Mouse (Mus musculus) spleen, postnatal 36 days (tissue): Measurements from ENCODE around the gene Pip4p1.
A peak's percentile ranks its signal among the peaks of the same experiment; 100 is the strongest.
"Not testable (repeated sequence)": the region's sequence is repeated elsewhere in the genome, so short reads cannot be mapped to it uniquely, and the experiment has no call there.

Experiments used
- DNase-seq, 2 experiments: peaks; one replicate each; pipeline ENCODE4 v3.0.0; 2022; ENCODE audit warnings: low spot score in 2 of 2, mixed read lengths in 1 of 2

Pip4p1 gene

DNA sequence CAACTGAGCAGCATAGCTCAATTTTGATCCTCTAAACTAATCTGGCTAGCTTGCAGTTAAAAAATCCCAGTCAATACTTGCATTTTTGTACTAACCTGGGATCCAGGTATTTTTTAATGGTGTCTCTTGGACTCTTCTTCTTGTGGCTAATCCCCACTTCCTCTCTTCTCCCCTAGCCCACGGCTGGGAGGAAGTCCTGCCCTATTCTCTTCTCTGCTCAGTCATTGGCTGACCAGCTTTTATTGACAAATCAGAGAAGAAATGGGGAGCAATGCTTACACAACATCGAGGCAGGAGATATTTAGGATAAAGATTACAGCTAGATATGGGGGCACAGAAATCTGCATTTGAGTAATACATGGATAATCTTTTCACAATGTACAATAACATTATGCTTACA is 8.3 kb upstream of the Pip4p1 start:
- DNase-seq: peak in 1 of 2 experiments; percentile 43

GRCm38 (mm10) chr14:50938119-50938908 is 7.7 kb upstream of the Pip4p1 start:
- DNase-seq: no peak

GRCm38 (mm10) chr14:50936649-50937048 is 6.0 kb upstream of the Pip4p1 start:
- DNase-seq: no peak

DNA sequence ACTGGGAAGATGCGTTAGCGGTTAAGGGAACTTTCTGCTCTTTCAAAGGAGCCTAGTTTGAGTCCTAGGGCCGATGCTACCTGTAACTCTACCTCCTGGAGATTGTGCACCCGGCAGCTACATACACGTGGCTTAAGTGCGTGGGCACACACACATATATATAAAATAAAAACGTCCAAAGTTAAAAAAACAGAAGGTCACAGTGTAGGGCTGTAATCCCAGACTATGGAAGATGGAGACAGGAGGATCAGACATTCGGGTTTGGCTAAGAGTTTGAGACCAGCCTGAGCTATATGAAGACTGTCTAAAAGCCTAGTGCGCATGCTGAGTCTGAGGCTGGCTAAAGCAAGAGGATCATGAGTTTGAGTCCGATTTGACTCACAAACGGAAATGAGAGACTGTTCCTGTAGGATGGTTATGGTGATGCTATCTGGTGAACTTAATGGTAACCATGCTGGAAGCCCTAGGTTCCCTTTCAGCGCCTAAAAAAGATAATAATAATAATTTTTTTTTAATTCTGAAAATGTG is 901 bp upstream of the Pip4p1 start:
- DNase-seq: no peak

DNA sequence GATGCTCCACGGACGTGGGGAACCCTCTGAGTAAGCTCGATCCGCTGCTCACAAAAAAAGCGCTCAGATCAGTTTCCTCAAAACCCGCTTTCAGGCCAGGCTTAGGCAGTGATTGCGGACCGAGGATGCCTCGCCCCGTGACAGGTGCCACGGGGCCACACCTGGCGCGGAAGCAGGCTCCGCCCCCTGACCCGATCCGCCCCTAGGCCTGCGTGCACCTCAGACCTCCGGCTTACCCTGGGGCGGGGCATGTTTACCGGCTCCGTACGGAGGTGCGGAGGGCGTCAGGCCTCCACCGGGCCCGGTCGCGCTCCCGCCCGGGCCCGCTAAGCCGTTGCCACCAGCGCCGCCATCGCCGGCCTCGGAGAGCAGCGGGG is 291 bp downstream of the Pip4p1 start:
- DNase-seq: peak; percentile 73 to 79

DNA sequence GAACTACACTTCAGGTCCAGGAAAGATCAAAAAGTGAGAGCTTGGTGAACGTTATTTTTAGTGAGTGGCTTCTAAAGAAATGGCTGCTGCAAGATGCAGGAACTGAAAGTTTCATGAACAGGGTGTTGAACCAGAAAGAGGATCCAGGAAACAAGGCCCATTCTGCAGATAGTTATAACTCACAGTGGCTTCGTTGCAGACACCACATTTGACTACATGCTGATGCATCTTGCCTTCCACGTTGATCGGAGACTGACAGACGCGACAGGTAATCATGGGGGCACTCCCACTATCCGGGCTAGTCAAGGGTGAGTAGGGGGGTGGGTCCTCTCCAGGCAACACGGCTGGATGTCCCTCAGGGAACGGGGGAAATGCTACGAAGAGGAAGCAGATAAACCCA is 705 bp downstream of the Pip4p1 start:
- DNase-seq: peak; percentile 66 to 75

DNA sequence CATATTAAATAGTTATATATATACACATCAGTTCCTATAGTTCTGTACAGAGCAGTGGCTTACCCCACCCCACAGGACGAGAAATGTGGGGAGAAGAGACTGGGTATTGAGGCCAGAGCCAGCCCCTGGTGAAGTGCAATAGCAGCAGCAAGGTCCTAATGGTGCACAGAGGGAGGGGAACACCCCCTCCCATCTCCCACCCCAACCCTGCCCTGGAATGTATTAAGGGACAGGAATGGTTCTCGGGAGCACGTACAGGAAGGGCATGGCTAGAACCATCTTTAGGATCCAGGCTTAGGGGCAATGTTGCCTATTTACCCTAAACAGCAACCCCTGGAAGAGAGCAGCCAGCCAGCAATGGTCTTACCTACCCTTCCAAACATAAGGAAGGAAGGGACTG is 3.3 kb downstream of the Pip4p1 start:
- no peak for DNase-seq

GRCm38 (mm10) chr14:50925111-50925920 is 5.3 kb downstream of the Pip4p1 start:
- DNase-seq: no peak

GRCm38 (mm10) chr14:50924281-50925064 is 6.2 kb downstream of the Pip4p1 start, which contains the start of the genes Osgep and Apex1:
TSS of gene Osgep (minus strand) at chr14:50924893.
TSS of gene Apex1 (plus strand) at chr14:50924968.
- DNase-seq: peak; percentile 95 to 96

DNA sequence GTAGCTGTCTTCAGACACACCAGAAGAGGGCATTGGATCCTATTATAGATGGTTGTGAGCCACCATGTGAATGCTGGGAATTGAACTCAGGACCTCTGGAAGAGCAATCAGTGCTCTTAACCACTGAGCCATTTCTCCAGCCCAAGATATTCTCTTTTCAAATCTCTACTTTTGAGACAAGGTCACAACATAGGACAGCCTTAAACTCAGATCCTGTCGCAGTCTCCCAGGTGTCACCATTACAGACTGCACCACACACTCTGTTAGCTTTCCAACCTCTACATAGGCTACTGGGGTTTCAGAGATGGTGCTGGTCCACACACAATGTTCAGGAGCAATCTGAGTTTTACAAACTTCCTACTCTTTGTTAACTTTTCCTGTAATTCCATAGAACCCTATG is 7.2 kb downstream of the Pip4p1 start:
- DNase-seq: not testable (repeated sequence)

DNA sequence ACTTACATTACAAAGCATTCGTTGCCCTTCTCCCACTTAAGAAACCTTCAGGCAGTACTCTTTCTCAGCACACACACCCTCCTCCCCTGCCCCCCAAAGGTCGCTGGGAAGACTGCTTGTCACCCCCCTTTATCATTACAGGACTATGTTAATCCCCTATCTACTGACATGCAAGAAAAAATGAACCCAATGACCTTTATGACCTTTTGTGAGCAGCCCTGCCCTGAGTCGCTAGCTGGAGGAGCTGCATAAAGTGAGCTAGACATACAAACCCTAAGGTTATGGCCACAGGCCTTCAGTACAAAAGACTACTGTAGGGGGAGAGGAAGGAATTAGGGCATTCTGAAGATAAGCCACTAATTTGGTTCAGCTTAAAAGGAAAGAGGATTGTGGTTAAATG is 19.3 kb downstream of the Pip4p1 start:
- no peak for DNase-seq

GRCm38 (mm10) chr14:50908126-50908525 is 22.5 kb downstream of the Pip4p1 start:
- DNase-seq: no peak

GRCm38 (mm10) chr14:50905327-50905726 is 25.3 kb downstream of the Pip4p1 start:
- DNase-seq: not testable (repeated sequence)

GRCm38 (mm10) chr14:50904828-50905129 is 25.9 kb downstream of the Pip4p1 start:
- DNase-seq: no peak

- DNase-seq: no peak
Observed at GRCm38 (mm10) chr14:50903973-50904827, 26.5 kb downstream of the Pip4p1 start.

DNA sequence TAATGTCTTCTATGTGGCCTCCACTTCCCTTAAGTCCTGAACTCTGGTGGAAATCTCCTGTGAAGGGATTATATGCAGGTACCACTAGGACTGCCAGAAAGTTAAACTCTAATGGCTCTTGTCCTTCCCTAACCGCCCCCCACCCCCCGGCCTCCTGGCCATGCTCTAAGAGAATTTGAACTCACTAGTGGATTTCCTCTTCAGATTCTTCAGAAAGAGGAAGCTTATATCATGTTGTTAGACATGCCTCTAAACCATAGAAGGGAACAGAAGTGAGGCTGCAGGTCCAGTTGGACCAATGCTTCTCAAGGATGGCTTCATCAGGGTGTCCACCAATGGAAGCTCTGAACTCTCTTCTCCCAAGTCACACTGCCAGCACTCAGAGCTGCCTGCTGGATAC is 32.7 kb downstream of the Pip4p1 start:
- not testable (repeated sequence) for DNase-seq

DNA sequence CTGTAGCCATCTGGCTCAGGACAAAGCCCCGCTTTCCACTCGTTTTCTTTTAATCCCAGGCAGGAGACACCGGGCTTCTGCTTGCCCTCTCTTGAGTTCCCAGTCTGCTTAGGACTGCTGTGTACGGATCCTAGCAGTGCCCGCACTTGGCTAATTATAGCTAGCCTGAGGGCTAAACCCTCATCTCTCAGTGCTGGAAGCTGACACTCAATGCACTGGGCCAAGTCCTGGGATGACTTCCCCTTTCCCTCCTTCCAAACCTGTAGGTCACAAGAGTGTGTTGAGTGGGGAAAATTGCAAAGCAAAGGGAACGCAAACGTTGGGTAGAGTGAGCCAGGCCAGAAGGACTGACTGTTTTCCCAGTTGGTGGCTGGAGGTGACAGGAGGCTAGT is 33.3 kb downstream of the Pip4p1 start, which contains the start of gene Klhl33:
Klhl33 (minus strand) TSS at position 134 of the 392 bp plus-strand sequence.
- no peak for DNase-seq

DNA sequence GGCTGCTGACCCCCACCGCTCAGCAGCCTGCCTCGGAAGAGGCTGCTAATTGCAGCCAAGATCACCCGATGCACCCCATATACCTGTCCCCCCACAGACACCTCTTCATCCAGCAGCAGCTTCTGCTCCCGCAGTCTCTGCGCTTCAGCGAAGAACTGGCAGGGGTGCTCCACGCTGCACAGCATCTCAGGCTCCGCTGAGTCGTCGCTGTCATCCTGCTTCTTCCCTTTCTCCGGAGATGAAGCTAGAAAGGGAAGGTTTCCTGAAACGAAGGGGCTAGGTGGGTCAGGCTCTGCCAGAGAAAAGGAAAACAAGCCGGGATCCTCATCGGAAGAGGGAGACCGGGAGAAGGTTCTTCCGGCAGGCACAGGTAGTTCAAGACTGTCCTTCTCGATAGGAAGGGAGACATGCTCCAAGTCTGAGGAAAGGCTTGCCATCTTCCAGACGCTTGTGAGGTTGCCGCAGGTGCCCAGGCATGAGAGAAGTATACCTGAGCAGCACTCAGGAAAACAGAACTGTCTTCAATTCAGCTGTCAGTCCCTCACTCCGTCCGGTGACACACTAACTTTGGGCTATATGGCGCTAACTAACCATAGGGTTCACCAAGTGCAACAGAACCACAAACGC is 33.8 kb downstream of the Pip4p1 start:
- DNase-seq: no peak

DNA sequence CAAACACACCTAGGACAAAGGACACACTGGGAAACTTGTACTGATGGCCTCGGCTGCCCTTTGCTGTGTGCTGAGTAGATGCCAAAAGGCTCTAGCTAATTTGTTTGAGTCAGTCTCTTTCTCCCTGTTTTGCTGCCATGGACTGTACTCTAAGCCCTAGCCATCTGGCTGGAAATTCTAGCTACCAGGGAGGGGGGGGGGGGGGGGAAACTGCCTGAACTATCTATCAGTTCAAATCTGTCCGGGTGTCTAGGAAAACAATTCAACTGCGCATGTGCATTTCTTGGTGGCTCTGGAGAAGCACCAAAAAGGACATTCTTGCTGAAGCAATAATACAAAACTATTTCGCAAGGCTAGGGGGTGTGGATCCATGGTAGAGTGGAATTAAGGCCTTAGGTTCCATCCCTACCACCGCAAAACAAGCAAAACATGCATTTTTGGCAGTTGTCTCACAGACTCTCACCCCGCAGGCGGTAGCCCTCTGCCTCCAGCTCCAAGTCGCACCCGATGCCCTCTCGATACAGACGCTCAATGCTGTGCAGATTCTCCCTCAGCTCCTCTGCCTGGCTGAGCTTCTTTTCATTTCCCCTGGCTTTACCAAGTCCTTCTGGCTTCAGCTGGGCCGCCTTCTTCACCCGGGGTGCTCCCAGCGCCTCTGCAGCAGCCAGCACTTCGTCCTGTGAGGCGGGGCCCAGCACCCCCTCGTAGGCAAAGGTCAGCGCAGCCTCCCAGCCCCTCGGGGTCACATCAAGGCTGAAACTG is 34.5 kb downstream of the Pip4p1 start:
- peak in 1 of 2 experiments; percentile 29 for DNase-seq

DNA sequence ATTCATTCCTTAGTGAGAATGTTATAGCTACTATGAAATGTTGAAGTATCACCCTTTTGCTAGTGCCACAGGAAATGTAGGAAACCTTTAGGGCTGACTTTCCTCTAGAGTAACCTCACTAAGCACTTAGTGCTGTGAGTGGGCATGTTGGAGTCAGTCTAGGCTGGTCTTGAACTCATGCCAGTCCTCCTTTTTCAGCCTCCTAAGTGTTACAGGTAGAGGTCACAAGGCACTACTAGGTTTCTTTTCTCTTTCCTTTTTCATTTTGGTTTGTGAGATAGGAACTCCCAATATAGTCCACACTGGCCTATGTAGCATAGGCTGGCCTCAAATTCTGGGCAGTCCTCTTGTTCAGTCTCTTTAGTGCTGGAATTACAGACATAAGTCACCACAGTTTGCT is 35.2 kb downstream of the Pip4p1 start:
- no peak for DNase-seq
